Mouse (Mus musculus) mouse trophoblast stem cell (cell line): ENCODE data around the gene Gucy2d.

Source experiments
- in situ Hi-C, 2 experiments: fragments of 300-500 bp; cut with MseI, MboI; formaldehyde crosslinking; loops; 2 replicates in 1 of 2; 3 replicates in 1 of 2; pipeline ENCODE4 v1.15.1; 2025

Gene Gucy2d

DNA sequence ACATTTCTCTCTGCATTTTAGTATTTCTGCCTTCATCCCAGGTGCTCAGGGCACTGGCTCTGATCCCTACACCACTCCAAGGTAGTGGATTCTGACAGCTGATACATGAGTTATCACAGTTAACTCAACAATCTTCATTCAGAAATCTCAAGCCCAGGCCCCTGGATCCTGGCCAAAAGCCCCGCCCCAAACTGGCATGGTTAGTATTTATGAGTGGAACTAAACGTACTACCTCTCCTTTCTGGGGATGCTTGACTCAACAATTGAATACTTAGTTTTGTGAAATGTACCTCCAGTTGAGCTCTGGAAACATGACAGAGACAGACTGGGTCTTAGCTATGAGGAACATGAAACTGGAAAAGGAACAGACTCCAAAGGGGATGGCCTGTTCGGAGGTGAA lies 6.7 kb downstream of the Gucy2d start:
- in situ Hi-C loops, result no loop called here

DNA sequence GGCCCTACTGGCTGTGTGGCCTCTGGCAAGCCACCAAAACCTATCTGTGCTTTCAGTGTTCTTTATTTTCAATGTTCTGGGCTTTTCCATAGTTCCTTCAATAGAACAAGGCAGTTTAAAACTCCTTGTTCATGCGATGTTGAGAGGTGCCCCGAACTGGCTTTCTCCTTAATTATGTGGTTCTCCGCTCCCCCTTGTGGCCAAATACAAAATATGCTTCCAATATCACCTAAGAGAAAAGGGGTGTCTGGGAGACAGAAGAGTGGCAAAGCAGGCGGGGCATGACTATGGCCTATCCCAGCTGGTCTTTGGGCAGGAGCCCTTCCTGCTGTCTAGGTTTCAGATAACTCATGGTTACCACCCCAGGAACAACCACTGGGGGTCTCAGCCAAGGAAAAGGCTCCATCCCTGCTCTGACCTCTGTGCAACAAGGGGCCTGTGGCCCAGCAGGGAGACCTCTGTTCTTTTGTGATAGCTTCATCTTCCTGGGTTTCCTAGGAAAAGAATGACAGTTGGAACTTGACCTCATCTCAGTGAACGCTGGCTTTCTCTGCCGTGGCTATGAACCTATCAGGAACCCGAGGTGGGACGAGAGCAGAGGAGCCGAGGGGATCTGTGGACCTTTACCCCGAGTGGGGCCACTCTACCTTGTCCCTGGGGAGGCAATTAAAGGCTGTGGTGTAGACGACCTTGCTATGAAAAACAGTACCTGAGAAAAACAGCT lies 7.5 kb downstream of the Gucy2d start:
- in situ Hi-C loops, result no loop called here

DNA sequence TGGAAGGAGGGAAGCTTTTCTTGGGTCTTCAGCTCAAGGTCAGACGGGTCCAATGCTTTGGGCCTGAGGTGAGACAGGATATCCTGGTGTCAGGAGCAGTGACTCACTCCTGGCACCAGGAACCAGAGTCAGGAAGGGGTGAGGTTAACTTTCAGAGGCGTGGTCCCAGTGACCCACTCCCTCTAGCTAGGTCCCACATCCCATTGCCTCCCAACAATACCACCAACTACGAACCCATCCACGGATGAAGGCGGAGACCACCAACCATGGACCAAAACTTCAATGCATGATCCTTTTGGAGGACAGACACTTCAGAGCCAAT lies 8.1 kb downstream of the Gucy2d start:
- in situ Hi-C loops, result no loop called here

DNA sequence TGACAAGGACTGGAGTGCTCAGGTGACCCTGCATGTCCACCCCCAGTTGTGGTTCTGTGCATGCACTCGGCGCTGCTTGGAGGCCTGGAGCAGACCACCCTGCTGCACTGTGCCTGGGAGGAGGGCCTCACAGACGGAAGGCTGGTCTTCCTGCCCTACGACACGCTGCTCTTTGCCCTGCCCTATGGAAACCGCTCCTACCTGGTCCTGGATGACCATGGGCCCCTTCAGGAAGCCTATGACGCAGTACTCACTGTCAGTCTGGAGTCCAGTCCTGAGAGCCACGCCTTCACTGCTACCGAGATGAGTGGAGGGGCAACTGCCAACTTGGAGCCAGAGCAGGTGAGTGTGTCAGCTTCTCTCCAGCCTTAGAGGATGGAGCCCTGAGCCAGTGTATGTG lies 9.5 kb downstream of the Gucy2d start:
- in situ Hi-C loops, result no loop called here

DNA sequence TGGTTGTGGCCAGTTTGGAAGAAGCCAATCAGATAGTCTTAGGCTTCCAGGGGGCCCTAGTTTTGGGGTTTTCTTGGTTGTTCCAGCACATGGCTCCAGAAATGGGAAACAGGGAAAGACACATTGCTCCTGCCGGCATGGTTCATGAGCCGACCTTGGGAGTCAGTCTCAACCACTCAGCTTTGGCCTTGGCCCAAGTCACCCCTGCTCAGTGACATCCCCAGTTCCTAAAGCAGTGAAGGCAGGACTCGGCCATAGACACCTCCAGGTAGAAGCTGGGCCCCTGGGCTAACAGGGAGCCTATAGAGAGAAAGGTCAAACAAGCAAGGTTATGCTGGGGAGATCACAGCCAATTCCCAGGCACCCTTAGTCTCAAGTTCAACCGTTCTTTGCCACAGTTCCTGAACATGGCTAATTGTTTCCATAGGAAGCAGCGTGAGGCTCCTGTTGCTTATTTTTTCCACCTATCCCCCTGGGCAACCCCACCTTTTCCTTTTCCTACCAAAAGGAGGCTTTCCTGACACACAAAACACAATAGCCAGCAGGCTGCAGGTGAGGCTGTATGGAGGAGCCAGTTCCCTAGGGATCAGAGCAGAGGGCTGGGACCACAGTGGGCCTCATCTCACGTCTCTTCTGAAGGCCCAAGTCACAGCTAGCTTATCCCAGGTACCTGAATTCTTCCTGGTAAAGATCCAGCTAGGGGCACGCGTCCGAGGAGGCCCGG lies 14.3 kb downstream of the Gucy2d start:
- in situ Hi-C loops, result no loop called here

DNA sequence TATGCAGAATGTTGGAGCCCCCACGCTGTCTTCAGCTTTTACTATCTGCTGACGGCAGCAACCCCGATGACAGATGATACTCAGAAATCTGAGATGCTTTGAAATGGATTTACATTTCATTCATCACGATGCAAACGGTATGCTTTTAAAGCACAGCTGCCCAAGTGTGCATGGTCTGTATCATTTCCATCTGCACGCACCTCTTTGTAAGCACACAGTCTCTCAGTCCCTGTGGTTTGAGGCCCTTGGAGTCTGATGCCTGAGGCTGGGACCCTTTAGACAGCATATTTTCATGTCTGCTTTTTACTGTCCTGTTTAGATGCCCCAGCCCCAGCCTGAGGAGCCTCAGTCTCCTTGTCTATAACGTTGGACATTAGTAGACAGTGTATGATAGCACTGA lies 20.1 kb downstream of the Gucy2d start:
- in situ Hi-C loops, result no loop called here

DNA sequence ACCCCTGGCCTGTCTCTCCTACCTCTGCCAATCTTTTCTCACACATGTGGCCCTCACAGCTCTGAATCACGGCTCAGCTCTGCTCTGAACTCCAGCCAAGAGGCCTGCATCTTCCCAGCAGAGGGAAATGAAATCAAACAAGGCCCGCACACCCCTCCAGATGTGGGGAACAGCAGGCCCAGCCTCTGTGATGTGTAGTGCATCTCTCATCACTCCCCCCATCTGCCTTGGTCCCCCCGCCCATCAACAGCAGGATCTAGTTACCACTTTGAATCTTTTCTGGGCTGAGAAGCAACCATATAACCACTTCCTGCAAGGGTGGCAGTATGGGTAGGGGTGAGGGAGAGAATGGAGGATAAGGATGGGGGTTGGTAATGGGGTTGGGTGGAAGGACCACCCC lies 28.9 kb downstream of the Gucy2d start:
- in situ Hi-C loops, result no loop called here

DNA sequence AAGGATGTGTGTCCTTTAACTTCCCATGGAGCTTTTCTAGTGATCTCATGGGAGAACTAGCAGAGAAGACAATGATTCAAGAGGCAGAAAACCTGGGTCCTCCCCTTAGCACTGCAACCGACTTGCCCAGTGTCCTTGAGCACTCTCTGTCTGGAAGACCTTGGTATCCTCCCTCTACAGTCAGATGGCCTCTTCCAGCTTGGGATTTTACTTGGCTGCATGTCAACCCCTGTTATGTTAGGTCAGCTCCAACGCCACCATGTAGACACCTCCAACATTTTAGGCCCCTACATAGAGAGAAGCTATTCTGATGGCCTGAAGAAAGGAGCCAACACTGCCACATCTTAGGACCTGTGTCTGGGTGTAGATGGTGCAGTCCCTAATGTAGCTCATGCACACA lies 32.3 kb downstream of the Gucy2d start:
- in situ Hi-C loops, result no loop called here

DNA sequence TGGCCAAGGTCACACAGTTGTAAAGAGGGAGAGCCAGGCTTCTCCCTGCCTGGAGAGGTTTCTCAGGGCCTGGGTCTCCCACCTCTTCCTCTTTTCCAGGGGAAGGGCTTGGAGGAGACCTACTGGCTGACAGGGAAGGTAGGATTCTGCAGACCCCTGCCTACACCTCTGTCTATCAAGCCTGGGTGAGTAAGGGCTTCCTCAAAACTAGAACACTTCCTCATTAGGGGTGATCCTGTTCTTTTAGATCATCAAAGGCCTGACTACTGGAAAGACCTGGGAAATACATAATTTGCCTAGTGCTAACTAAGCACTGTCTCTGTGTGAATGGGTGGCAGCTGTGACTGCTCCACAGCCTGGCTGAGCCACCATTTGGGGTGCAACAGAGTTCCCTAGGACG lies 34.3 kb downstream of the Gucy2d start:
- in situ Hi-C loops, result no loop called here

DNA sequence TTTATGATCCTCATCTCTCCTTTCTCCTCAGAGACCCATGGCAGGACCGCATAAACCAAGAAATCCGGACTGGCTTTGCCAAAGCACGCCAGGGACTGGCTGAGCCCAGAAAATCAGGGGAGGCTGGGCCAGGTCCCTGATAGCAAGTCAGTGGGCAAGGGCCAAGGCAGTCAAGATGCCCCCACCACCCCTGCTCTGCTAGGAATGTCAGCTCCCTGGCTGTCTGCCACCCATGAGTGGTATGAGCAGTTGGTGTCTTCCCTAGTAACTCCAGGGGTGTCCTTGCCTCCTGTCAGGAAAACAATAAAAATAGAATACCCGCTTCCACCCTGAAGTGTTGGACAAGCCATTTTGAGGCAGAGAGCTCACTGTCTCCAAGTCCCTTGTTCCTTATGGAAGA lies 36.9 kb downstream of the Gucy2d start:
- in situ Hi-C loops, result no loop called here

DNA sequence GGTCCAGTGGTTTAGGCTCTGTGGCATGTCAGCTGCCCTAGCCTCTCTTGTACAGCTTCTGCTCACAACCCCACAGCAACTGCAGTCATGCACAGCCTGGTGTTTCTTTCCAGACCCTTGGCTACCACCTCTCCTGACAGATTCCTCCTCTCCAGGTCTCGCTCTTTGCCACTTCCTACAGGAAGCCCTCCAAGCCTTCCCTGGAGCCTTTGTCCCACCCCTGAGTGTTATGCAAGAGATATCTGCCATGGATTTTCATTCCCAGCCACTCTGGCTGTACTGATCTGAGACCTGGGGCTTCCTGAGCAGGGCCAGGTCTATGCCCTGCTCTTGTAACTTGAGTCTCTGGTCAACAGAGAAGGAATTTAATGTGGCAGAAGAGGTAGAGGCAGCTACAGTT lies 40.3 kb downstream of the Gucy2d start:
- in situ Hi-C loops, result loop anchor here (10.0 kb wide), 3 partner anchors 104 to 214 kb away; no protein-coding TSS in a partner anchor

DNA sequence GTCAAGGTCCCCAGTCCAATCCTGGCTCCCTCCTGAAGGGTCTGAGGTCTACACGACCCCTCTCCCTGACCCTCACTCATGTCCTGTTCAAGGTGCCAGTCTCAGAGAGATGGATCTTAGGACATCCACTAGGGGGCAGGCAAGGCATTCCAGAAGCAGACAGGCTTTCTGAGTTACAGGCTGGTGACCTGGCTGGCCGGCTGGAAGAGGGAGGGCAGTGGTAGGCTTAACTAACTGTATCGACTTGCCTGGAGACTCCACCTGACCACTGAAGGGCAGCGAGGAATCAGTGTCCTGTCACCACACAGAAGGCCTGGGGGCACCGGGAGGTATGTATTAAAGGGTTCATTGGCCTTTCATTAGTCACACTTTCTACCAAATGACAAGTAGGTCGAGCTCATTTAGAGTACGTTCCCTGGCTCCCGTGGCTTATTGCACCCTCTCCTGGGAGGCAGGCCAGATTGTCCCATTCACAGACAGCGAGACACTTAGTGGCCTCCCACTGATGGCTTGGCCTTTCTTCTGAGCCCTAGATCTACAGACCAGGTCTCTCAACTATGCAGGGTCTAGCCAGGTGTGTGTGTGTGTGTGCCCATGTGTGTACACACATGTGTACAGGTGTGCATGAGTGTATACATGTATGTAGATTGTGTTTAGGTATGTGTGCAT lies 41.0 kb downstream of the Gucy2d start:
- in situ Hi-C loops, result loop anchor here (10.0 kb wide), 3 partner anchors 104 to 214 kb away; no protein-coding TSS in a partner anchor

DNA sequence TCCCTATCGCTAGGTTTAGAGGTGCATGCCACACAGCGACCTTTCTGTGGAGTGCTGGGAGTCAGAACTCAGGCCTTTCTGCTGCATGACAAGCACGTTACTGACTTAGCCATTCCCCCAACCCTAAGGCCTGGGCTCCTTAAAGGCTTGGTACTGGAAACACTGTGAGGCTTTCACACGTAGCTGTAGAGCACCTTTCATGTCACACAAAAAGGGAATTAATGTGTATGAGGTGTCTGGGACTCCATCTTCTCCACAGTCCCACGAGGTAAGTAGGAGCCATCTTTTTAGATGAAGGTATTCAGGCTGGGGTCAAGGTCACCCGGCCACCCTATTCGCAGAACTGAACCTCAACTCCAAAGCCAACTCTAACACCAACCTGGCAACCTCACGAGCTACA lies 41.6 kb downstream of the Gucy2d start:
- in situ Hi-C loops, result loop anchor here (10.0 kb wide), 3 partner anchors 103 to 213 kb away; no protein-coding TSS in a partner anchor

DNA sequence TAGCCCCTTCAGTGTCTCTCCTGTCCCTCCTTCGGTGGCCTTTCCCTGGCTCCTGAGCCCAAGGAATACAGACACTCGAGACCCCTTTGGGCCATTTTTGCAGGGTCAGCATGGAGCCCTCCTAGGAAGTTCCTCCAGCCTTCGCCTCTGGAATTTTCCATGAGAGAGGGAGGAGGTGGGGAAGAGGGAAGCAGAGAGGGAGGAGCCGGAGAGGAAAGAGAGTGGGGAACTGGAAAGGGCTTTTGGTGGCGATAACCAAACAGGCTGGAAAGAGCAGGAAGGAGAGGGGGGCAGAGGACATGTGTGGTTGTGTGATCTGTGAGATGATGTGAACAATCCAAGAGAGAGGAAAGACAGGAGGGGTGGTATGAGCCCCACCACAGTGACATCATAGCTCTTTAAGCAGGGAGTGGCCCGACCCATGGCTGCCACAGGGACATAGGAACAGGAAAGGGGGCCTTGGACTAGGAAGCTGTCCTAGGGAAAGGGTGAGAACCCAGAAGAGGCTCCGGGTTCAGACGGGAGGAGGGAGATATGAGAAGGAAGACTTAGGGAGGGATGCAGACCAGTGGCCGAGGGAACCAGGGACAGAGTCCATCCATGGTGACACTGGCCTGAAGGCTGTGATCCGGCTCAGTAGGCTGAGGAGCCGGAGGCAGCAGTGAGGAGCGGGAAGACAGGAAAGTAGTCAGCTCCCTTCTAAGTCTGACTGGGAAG lies 42.5 kb downstream of the Gucy2d start:
- in situ Hi-C loops, result loop anchor here (10.0 kb wide), 3 partner anchors 102 to 212 kb away; no protein-coding TSS in a partner anchor

DNA sequence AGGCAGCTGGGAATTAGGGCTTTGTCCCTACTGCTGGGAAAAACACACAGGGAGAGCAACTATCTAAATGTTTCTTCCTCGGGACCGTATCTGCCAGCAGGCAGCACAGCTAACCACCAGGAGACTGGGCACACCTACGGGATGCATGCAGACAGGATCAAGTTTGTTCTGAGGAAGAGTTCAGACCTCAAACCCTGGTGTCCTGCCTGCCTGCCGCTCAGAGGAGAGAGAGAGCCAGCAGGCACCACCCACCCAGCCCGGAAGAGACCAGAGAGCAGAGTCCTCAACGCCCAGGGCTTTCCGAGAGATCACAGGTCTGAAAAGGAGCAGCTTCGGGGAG lies 43.0 kb downstream of the Gucy2d start:
- in situ Hi-C loops, result loop anchor here (10.0 kb wide), 3 partner anchors 102 to 212 kb away; no protein-coding TSS in a partner anchor

DNA sequence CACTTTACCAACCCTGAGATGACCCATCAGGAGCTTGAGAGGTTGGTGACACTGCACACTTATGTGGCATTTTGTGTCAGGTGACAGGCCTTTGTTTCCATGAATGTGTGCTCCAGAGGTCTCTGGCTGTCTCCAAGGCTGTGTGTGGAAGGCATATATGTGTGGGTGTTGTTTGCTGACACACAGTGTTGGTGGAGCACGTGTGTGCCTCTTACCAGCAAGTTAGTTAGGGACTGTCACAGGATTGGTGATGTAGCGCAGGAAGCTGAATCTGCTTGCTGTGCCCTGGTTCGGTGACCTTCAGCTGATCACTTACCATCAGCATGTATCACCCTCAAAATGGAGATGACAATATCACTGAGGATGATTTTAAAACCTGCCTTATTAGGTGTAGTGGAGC lies 44.7 kb downstream of the Gucy2d start:
- in situ Hi-C loops, result loop anchor here (10.0 kb wide), 3 partner anchors 100 to 210 kb away; no protein-coding TSS in a partner anchor

DNA sequence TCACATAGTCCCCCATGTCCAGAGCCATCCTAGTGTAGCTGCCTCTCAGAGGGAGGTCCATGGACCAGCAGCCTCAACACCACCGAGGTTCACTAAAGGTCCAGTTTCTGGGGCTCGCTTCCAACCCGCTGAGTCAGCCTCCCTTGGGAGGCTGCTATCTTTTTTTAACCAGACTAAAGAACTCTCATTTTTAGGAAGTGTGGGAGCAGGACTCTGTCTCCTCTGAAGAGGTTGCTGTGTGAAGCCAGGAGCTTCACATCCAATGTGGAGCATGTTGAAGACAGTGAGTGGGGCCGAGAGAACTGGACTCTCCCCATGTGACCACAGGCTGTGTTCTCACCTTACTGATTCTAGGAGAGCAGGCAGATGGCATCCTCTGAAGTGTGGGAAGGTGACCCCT lies 45.3 kb downstream of the Gucy2d start:
- in situ Hi-C loops, result loop anchor here (10.0 kb wide), 3 partner anchors 99 to 209 kb away; no protein-coding TSS in a partner anchor

DNA sequence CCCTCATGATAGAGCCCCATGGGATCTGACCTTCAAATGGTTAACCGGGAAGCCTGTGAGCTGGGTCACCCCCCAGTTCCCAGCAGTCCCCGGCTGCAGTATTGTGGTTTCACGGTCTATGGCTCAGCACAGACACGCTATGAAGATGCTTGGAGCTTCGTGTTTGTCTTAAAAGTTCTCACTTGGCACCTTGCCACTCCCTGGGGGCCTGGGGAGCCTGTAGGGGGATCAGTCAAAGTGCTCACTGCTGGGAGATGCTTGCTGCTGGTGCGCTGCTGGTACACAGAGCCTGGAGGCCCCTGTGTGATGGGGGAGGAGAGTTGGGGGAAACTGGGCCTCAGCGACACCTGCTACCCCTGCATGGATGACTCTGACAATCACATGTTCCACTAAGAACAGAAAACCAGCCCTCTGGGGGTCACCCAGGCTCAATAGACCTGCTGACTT lies 46.3 kb downstream of the Gucy2d start:
- in situ Hi-C loops, result loop anchor here (10.0 kb wide), 3 partner anchors 98 to 208 kb away; no protein-coding TSS in a partner anchor

DNA sequence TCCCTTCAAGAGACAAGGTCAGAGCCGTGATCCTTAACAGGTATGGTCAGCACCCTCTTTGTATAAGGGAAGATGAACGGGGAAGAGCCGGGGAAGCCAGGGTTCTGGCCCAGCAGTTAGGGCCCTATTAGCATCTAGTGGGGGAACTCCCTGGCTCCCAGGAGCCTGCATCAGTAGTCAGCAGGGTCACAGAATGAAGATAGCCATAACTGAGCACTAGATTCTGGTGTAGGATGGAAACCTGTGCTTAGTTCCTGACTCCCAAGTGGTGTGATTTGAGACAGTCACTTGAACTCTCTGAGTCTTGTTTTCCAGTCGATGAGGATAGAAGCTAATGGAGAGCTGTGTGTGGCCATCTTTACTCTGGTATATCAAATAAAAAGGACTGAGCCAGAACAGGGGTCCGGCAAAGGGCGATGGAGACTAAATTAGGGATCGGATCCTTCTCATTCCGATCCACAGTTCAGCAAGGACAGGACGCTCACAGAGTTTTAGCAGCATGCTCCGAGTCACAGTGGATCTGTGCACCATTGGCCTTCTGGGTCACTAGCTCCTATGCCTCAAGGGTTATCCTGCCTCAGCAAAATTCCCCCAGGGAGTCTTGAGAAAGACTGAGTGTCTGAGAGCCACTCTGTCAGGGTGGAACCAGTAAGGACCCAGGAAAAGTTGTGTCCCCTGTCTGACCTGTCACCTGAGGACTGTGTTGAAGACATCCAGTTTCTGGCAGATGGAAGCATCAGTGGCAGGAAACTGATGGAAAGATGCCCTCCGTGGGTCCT lies 47.2 kb downstream of the Gucy2d start:
- in situ Hi-C loops, result loop anchor here (10.0 kb wide), 3 partner anchors 97 to 207 kb away; no protein-coding TSS in a partner anchor

DNA sequence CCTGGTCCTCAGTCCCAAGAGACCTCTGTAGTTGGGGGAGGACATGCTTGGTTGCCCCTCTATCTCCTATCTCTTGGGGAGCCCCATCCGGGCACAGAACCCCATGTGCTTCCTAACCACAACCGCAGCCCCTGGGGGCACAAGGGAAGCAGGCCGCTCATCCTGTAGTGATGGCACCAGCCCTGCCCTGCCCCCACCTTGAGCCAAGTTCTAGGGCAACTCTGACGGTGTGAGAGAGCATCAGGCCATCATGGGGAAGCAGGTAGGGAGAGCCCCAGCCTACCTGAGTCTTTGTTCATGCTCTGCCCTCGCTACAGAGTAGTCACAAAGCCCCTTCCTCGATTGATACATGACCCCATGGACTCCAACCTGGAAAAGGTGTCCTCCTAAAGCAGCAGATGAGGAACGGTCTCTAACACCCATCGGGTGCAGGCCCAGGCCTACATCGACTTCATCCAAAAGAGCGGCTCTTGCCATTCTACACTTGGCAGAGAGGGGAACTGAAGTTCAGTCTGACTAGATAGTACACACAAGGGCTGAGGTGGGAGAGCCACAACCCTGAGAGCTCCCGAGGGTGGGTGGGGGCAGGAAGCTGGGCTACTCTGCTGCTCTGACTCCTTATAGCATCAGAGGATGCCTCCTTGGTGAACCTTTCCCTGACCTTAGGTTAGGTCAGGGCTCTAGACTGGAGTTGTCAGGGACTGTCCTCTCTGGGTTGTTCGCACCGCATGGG lies 48.3 kb downstream of the Gucy2d start:
- in situ Hi-C loops, result loop anchor here (10.0 kb wide), 3 partner anchors 96 to 206 kb away; no protein-coding TSS in a partner anchor
